Mouse (Mus musculus): Measurements from ENCODE around the gene Smarca2. TPM values are rescaled to one million over a fixed set of nuclear protein-coding genes. Genes with fewer than 3 reads are reported as not detected.

The Smarca2 gene
- polyA plus RNA-seq, 1 experiment from 2014 or later, result 140 TPM

DNA sequence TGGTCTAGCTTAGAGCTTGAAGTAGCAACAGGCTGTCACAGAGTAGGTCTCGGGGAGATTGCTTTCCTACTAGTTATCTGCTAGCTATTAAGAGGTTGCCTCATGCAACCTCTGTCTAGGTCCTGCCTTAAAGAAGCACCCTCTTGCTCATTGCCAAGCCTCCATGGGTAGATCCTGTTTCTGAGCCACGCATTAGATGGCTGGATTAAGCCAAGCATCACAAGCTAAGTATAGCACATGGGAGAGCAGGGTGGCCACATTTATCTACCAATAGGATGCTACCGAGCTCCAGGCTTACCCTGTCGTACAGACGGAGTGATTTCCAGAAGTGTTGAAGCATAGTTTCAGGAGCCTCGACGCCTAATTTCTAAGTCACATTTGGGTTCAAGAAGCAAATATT, 114.3 kb downstream of the Smarca2 start:
- ATAC-seq (ENCODE audit: low FRiP score, low TSS enrichment) (no peak), DNase-seq (no peak)
- Histone ChIP-seq H3K4me1 (ENCODE audit: control insufficient read depth, insufficient read depth, low read length) (no peaks in the 10 kb centered on the region), H3K9me3 (ENCODE audit: control insufficient read depth, low read length) (no peaks in the 10 kb centered on the region), H3K9ac (replicated peaks; ENCODE audit: low read length) (no peak overlapping the region), H3K27me3 (ENCODE audit: control insufficient read depth, insufficient read depth, low read length) (no peaks in the 10 kb centered on the region), H3K4me3 (replicated peaks; ENCODE audit: low read depth, low read length) (no peak overlapping the region), H3K4me2 (ENCODE audit: low read length) (no peak overlapping the region), H3K27ac (replicated peaks; ENCODE audit: low read depth, low read length) (no peak overlapping the region), H3K36me3 (ENCODE audit: control insufficient read depth, insufficient read depth, low read length) (0 out of 2 replicates have a peak, but pooled peaks cover 4% of the 10 kb centered on the region)
- WGBS, result 92% methylated on average over 7 of the region's 7 CpGs

DNA sequence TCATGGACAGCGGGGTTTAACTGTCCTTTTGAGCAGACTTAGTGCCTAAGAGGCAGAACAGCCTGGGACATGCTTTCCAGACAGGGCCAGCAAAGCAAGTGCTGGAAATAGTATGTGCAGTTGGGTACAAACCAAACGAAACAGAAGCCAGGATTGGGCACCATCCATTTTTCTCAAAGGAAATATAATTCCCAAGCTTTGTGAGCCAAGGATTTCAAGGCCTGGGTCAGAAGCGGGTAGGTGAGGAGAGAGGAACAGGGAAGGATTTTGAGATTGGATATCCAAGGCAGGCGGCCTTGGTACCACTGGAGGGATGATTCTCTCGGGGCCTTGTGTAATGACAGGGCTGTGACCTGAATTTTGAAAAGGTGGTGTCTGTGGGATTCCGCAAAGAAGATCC, 116.9 kb downstream of the Smarca2 start:
- no peak overlapping the region for H3K9ac ChIP-seq (replicated peaks; ENCODE audit: low read length)
- H3K36me3 ChIP-seq (ENCODE audit: control insufficient read depth, insufficient read depth, low read length), result 0 out of 2 replicates have a peak, but pooled peaks cover 4% of the 10 kb centered on the region
- DNase-seq (no peak), ATAC-seq (ENCODE audit: low FRiP score, low TSS enrichment) (no peak)
- H3K4me2 ChIP-seq (ENCODE audit: low read length), result no peak overlapping the region
- 71% methylated on average over 6 of the region's 6 CpGs for WGBS
- H3K4me3 ChIP-seq (replicated peaks; ENCODE audit: low read depth, low read length), result no peak overlapping the region
- no peaks in the 10 kb centered on the region for H3K9me3 ChIP-seq (ENCODE audit: control insufficient read depth, low read length)
- no peaks in the 10 kb centered on the region for H3K4me1 ChIP-seq (ENCODE audit: control insufficient read depth, insufficient read depth, low read length)
- H3K27me3 ChIP-seq (ENCODE audit: control insufficient read depth, insufficient read depth, low read length), result no peaks in the 10 kb centered on the region
- no peak overlapping the region for H3K27ac ChIP-seq (replicated peaks; ENCODE audit: low read depth, low read length)

DNA sequence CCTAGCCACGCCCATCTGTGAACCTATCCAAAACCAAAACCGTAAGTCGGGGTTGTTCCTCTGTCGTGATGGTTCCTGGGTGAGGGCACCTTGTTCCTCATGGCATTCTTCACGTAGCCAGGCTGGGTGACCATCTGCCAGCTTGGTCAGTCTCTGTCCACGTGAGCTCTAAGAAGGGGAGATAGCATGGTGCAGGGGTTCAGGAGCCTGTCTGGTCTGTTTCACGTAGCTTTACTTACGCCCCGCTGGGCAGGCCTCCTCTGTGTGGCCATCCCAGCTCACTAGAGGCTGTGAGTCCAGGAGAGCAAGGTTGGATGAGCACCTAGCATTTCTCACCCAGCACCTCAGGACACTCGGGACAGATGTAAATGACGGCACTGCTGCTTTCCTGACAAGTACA, 119.0 kb downstream of the Smarca2 start:
- Histone ChIP-seq H3K4me2 (ENCODE audit: low read length) (no peak overlapping the region), H3K9me3 (ENCODE audit: control insufficient read depth, low read length) (no peaks in the 10 kb centered on the region), H3K27ac (replicated peaks; ENCODE audit: low read depth, low read length) (no peak overlapping the region), H3K36me3 (ENCODE audit: control insufficient read depth, insufficient read depth, low read length) (0 out of 2 replicates have a peak, but pooled peaks cover 4% of the 10 kb centered on the region), H3K27me3 (ENCODE audit: control insufficient read depth, insufficient read depth, low read length) (no peaks in the 10 kb centered on the region), H3K4me3 (replicated peaks; ENCODE audit: low read depth, low read length) (no peak overlapping the region), H3K4me1 (ENCODE audit: control insufficient read depth, insufficient read depth, low read length) (no peaks in the 10 kb centered on the region), H3K9ac (replicated peaks; ENCODE audit: low read length) (no peak overlapping the region)
- 94% methylated on average over 11 of the region's 11 CpGs for WGBS
- DNase-seq, result no peak
- no peak for ATAC-seq (ENCODE audit: low FRiP score, low TSS enrichment)

DNA sequence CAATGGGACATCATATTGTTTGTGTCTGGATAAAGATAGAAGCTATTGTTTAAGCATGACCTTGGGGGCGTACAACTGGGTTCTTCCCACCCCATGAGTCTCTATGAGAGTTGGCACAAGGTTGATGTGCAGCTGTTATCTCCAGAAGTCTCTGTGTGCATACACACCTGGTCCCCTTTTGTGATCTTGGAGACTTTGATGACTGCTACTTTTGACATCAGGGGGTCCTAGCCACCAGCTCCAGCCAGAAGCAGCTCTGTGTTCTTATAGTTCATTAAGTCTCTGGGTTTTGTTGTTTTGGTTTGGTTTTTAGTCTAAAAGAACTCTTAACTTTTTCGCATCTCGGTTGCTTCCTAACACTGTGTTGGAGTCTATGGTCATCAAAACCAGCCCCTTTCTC, 119.8 kb downstream of the Smarca2 start:
- Histone ChIP-seq H3K9ac (replicated peaks; ENCODE audit: low read length) (no peak overlapping the region), H3K4me1 (ENCODE audit: control insufficient read depth, insufficient read depth, low read length) (no peaks in the 10 kb centered on the region)
- WGBS, result 91% methylated on average over 3 of the region's 3 CpGs

DNA sequence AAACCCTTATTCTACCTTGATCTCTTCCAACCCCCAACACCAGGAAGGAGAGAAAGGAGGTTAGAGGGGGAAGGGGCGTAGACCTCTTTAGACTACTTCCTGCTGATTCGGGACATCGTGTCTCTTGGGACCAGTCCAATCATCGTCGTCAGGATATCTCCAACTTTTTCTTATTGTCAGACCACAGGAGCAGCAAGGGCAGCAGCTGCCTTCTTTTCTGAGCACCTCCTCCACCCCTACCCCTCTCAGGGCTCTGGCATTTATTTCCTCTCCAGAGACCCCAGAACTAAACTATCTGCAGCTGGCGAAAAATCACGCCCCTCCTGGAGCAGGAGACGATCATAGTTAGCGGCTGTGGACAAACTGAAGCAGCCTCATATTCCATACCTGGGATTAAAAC, 122.9 kb downstream of the Smarca2 start:
- H3K9ac ChIP-seq (replicated peaks; ENCODE audit: low read length), result no peak overlapping the region
- no peak overlapping the region for H3K4me3 ChIP-seq (replicated peaks; ENCODE audit: low read depth, low read length)
- no peak overlapping the region for H3K4me2 ChIP-seq (ENCODE audit: low read length)
- 0 out of 2 replicates have a peak, but pooled peaks cover 4% of the 10 kb centered on the region for H3K36me3 ChIP-seq (ENCODE audit: control insufficient read depth, insufficient read depth, low read length)
- ATAC-seq (ENCODE audit: low FRiP score, low TSS enrichment), result no peak
- no peaks in the 10 kb centered on the region for H3K4me1 ChIP-seq (ENCODE audit: control insufficient read depth, insufficient read depth, low read length)
- no peak overlapping the region for H3K27ac ChIP-seq (replicated peaks; ENCODE audit: low read depth, low read length)
- WGBS, result 90% methylated on average over 9 of the region's 9 CpGs
- DNase-seq, result no peak
- no peaks in the 10 kb centered on the region for H3K9me3 ChIP-seq (ENCODE audit: control insufficient read depth, low read length)
- no peaks in the 10 kb centered on the region for H3K27me3 ChIP-seq (ENCODE audit: control insufficient read depth, insufficient read depth, low read length)

More for the DNA sequence above, 119.8 kb downstream of the Smarca2 start:
- H3K27me3 ChIP-seq (ENCODE audit: control insufficient read depth, insufficient read depth, low read length), result no peaks in the 10 kb centered on the region
- H3K9me3 ChIP-seq (ENCODE audit: control insufficient read depth, low read length), result no peaks in the 10 kb centered on the region
- H3K27ac ChIP-seq (replicated peaks; ENCODE audit: low read depth, low read length), result no peak overlapping the region
- no peak overlapping the region for H3K4me3 ChIP-seq (replicated peaks; ENCODE audit: low read depth, low read length)
- no peak for DNase-seq
- H3K4me2 ChIP-seq (ENCODE audit: low read length), result no peak overlapping the region
- 0 out of 2 replicates have a peak, but pooled peaks cover 4% of the 10 kb centered on the region for H3K36me3 ChIP-seq (ENCODE audit: control insufficient read depth, insufficient read depth, low read length)
- no peak for ATAC-seq (ENCODE audit: low FRiP score, low TSS enrichment)

DNA sequence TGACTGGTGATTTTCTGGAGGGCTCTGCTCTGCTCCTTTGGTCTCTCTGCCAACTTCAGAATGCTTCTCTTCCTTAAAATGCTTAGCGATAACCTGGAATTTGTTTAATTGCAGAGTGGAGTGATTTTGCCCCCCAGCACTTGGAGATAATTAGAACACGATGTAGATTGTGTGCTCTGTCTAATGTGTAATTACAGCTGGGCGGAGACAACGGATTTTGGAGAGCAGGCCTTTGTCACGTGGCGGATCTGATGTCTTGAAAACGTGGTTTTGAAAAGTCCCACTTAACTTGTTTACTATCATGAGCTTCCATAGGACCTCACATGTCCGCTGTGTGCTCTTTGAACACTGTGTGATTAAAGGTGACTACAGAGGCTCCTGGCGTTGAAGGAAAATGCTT, 125.6 kb downstream of the Smarca2 start:
- Histone ChIP-seq H3K4me3 (replicated peaks; ENCODE audit: low read depth, low read length) (no peak overlapping the region), H3K9me3 (ENCODE audit: control insufficient read depth, low read length) (no peaks in the 10 kb centered on the region), H3K27me3 (ENCODE audit: control insufficient read depth, insufficient read depth, low read length) (no peaks in the 10 kb centered on the region), H3K4me1 (ENCODE audit: control insufficient read depth, insufficient read depth, low read length) (peaks cover 18% of the 10 kb centered on the region), H3K27ac (replicated peaks; ENCODE audit: low read depth, low read length) (no peak overlapping the region), H3K9ac (replicated peaks; ENCODE audit: low read length) (no peak overlapping the region), H3K36me3 (ENCODE audit: control insufficient read depth, insufficient read depth, low read length) (no peaks in the 10 kb centered on the region), H3K4me2 (ENCODE audit: low read length) (no peak overlapping the region)
- ATAC-seq (ENCODE audit: low FRiP score, low TSS enrichment), result no peak
- DNase-seq, result no peak
- 79% methylated on average over 9 of the region's 9 CpGs for WGBS

DNA sequence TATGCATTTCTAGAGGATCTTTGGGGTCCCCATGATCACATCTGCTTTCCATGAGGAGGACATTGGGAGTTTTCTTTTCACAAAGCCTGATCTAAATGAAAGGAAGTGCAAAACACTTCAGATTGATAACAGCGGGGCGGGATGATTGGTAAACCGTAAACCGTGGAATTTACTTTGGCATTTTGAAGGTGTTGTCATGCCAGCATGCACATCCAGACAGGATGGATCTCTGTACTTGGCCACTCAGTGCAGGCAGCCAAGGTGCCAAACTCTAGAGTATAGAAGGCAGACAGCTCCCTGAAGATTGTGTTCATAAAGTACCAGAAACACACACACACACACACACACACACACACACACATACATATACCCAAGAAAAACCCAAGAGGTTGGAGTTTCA, 126.3 kb downstream of the Smarca2 start:
- Histone ChIP-seq H3K9ac (replicated peaks; ENCODE audit: low read length) (no peak overlapping the region), H3K4me1 (ENCODE audit: control insufficient read depth, insufficient read depth, low read length) (peaks cover 18% of the 10 kb centered on the region), H3K9me3 (ENCODE audit: control insufficient read depth, low read length) (no peaks in the 10 kb centered on the region), H3K4me2 (ENCODE audit: low read length) (no peak overlapping the region), H3K27me3 (ENCODE audit: control insufficient read depth, insufficient read depth, low read length) (no peaks in the 10 kb centered on the region), H3K36me3 (ENCODE audit: control insufficient read depth, insufficient read depth, low read length) (no peaks in the 10 kb centered on the region), H3K27ac (replicated peaks; ENCODE audit: low read depth, low read length) (no peak overlapping the region), H3K4me3 (replicated peaks; ENCODE audit: low read depth, low read length) (no peak overlapping the region)
- no peak for ATAC-seq (ENCODE audit: low FRiP score, low TSS enrichment)
- WGBS, result 93% methylated on average over 4 of the region's 4 CpGs
- no peak for DNase-seq

DNA sequence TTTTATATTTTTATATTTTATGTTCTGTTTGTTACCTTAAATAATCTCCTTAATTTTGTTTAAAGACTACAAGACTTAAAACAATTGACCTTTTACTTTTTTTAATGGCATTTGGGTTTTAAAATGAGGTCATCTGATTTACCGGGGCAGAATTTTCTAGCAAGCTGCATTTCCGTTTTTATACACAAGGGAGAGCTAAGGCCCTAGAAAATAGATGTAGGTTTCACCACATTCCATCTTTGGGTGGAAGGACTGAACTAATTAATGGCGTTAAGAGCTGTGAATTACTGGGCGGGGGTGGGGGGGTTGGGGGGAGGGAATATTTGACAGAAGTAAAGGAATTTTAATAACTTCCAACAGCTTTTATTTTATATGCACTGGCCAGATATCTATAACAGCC, 127.0 kb downstream of the Smarca2 start:
- H3K4me3 ChIP-seq (replicated peaks; ENCODE audit: low read depth, low read length), result no peak overlapping the region
- WGBS, result 7% methylated on average over 4 of the region's 4 CpGs
- no peak overlapping the region for H3K9ac ChIP-seq (replicated peaks; ENCODE audit: low read length)
- H3K36me3 ChIP-seq (ENCODE audit: control insufficient read depth, insufficient read depth, low read length), result no peaks in the 10 kb centered on the region
- no peak overlapping the region for H3K27ac ChIP-seq (replicated peaks; ENCODE audit: low read depth, low read length)
- no peaks in the 10 kb centered on the region for H3K9me3 ChIP-seq (ENCODE audit: control insufficient read depth, low read length)
- ATAC-seq (ENCODE audit: low FRiP score, low TSS enrichment) (no peak), DNase-seq (peak; percentile 82)
- H3K4me2 ChIP-seq (ENCODE audit: low read length), result no peak overlapping the region
- H3K4me1 ChIP-seq (ENCODE audit: control insufficient read depth, insufficient read depth, low read length), result peaks cover 18% of the 10 kb centered on the region
- H3K27me3 ChIP-seq (ENCODE audit: control insufficient read depth, insufficient read depth, low read length), result no peaks in the 10 kb centered on the region

DNA sequence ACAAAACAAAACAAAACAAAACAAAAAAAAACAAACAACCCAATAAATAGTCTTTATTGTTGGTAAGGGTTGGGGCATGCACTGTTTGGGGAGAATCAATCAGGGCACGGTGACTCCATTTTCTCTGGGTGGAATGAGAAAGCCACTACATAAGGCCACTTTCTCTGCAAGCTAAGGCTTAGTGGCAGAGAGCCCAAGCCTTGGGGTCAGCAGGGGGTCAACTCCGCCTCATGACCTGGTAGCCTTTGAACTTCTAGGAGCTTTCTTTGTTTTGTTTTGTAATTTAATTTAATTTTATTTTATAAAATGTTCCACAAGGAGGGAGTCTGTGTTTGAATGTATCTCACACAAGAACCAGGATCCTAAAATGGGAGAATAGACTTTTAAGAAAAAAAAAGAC, 128.2 kb downstream of the Smarca2 start:
- H3K27me3 ChIP-seq (ENCODE audit: control insufficient read depth, insufficient read depth, low read length), result no peaks in the 10 kb centered on the region
- H3K9ac ChIP-seq (replicated peaks; ENCODE audit: low read length), result no peak overlapping the region
- 60% methylated on average over 2 of the region's 2 CpGs for WGBS
- H3K9me3 ChIP-seq (ENCODE audit: control insufficient read depth, low read length), result no peaks in the 10 kb centered on the region
- DNase-seq, result no peak
- no peak overlapping the region for H3K27ac ChIP-seq (replicated peaks; ENCODE audit: low read depth, low read length)
- no peak overlapping the region for H3K4me2 ChIP-seq (ENCODE audit: low read length)
- no peak overlapping the region for H3K4me3 ChIP-seq (replicated peaks; ENCODE audit: low read depth, low read length)
- no peaks in the 10 kb centered on the region for H3K36me3 ChIP-seq (ENCODE audit: control insufficient read depth, insufficient read depth, low read length)
- ATAC-seq (ENCODE audit: low FRiP score, low TSS enrichment), result no peak
- peaks cover 18% of the 10 kb centered on the region for H3K4me1 ChIP-seq (ENCODE audit: control insufficient read depth, insufficient read depth, low read length)

All from midbrain, embryonic 14.5 days (tissue).